Comparison of ENCODE assay signal across 8 mouse cellular contexts in the genomic region with DNA sequence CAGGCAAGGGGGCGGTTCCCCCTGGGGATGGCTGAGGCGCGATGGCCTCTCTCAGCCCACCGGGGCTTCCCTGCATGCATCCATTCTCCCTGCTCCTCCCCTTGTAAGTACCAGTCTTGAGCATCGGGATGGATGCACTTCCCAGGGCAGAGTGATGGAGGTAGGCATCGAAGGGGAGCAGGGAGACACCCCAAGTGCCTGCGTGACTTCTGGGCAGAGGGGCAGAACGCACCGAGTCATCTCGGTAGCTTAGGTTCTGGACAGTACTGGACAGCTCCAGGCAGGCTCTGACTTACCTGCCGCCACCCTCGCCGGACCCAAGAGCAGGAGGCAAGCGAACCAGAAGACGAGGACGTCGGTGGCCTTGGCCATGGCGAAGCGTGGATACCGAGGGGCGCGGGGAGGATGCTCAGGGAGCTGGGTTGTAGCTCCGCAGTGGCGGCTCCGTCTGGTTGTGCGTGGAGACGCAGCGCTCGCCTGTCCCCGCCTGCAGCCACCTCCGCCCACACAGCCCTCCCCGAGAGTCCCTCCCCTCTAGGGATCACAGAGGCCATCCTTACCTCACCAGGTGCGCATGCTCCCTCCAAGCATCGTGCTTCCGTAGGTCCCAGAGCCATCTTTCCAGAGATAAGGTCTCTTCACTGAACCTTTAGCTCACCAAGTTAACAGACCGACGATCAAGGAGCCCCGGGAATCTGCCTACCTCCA. TPM values are rescaled to one million over a fixed set of nuclear protein-coding genes. Genes with fewer than 3 reads are reported as not detected.
DNase-seq lines count a peak whose midpoint lies in the region; ATAC-seq and TF ChIP-seq lines count a peak whose summit lies in the region.

A gene (minus strand): TSS at position 658 of the 708 bp plus-strand sequence.

- WGBS in heart, embryonic 12.5 days, result 1% methylated on average over 38 of the region's 38 CpGs
- under 1% methylated on average over 38 of the region's 38 CpGs for WGBS in forebrain, embryonic 16.5 days
- 3% methylated on average over 32 of the region's 38 CpGs for WGBS in liver, embryonic 14.5 days (ENCODE audit: insufficient replicate concordance)

- peaks cover 13% of the 10 kb centered on the region for H3K4me1 ChIP-seq in heart, embryonic 12.5 days (replicated peaks)
- H3K4me1 ChIP-seq in forebrain, embryonic 16.5 days (replicated peaks; ENCODE audit: control insufficient read depth, insufficient read depth, low read length), result peaks cover 12% of the 10 kb centered on the region
- no peaks in the 10 kb centered on the region for H3K4me1 ChIP-seq in liver, embryonic 14.5 days (replicated peaks; ENCODE audit: control insufficient read depth in 2 of 2, insufficient read depth in 2 of 2, low read length in 1 of 2)

- peak within 1 kb of the TSS; percentile 55 for H3K4me2 ChIP-seq in heart, embryonic 12.5 days
- peak within 1 kb of the TSS; percentile 68 for H3K4me2 ChIP-seq in forebrain, embryonic 16.5 days (ENCODE audit: low read length)
- H3K4me2 ChIP-seq in liver, embryonic 14.5 days (ENCODE audit: low read depth), result peak within 1 kb of the TSS; percentile 25; the same call in 1 of the 2 replicates

- H3K4me3 ChIP-seq in heart, embryonic 12.5 days, result peak within 1 kb of the TSS; percentile 25
- peak within 1 kb of the TSS; percentile 60 for H3K4me3 ChIP-seq in forebrain, embryonic 16.5 days (replicated peaks; ENCODE audit: low read length)
- H3K4me3 ChIP-seq in liver, embryonic 14.5 days (ENCODE audit: insufficient read depth in 1 of 2, low read depth in 2 of 2, low read length in 2 of 2), result no peak within 1 kb of the TSS

- no peak for TF ChIP-seq CTCF in liver, embryonic 14.5 days (IDR thresholded peaks at IDR 0.05; ENCODE audit: low read depth)

- DNase-seq in heart, adult 8-10 months (ENCODE audit: low spot score), result no peak
- peak; percentile 87 for DNase-seq in cerebellum, adult 11 months
- peak; percentile 26 to 54 for DNase-seq in kidney, postnatal 4 days
- DNase-seq in liver, embryonic 14.5 days (ENCODE audit: low read depth in 3 of 3, low spot score in 3 of 3), result no peak
- DNase-seq in right cerebral cortex, postnatal 25 days, result peak; percentile 82

- no peak for TF ChIP-seq EP300 in liver, embryonic 14.5 days (IDR thresholded peaks at IDR 0.05; ENCODE audit: low read depth)

- no peaks in the 10 kb centered on the region for H3K36me3 ChIP-seq in heart, embryonic 12.5 days
- no peaks in the 10 kb centered on the region for H3K36me3 ChIP-seq in forebrain, embryonic 16.5 days (ENCODE audit: control insufficient read depth, insufficient read depth)
- no peaks in the 10 kb centered on the region for H3K36me3 ChIP-seq in liver, embryonic 14.5 days (replicated peaks; ENCODE audit: control insufficient read depth, insufficient read depth, low read depth)

- no peak within 1 kb of the TSS for H3K9ac ChIP-seq in heart, embryonic 12.5 days
- H3K9ac ChIP-seq in forebrain, embryonic 16.5 days (replicated peaks; ENCODE audit: low read depth, low read length), result peak within 1 kb of the TSS; percentile 71
- H3K9ac ChIP-seq in liver, embryonic 14.5 days (replicated peaks), result no peak within 1 kb of the TSS

- peak; percentile 36; the same call in 1 of the 2 replicates for ATAC-seq in heart, embryonic 12.5 days (ENCODE audit: insufficient number of reproducible peaks, low FRiP score)
- peak; percentile 88 for ATAC-seq in forebrain, embryonic 16.5 days
- ATAC-seq in liver, embryonic 14.5 days (ENCODE audit: insufficient read depth), result no peak; the same call in 1 of the 2 replicates
- no peak for ATAC-seq in inflammation-experienced regulatory T-cells, adult 6 months

- no peak within 1 kb of the TSS for H3K27ac ChIP-seq in heart, embryonic 12.5 days (ENCODE audit: poor library complexity, severe bottlenecking)
- H3K27ac ChIP-seq in forebrain, embryonic 16.5 days (ENCODE audit: low read length), result peak within 1 kb of the TSS; percentile 77
- H3K27ac ChIP-seq in liver, embryonic 14.5 days, result no peak within 1 kb of the TSS

- no peaks in the 10 kb centered on the region for H3K9me3 ChIP-seq in heart, embryonic 12.5 days (replicated peaks)
- no peaks in the 10 kb centered on the region for H3K9me3 ChIP-seq in forebrain, embryonic 16.5 days (ENCODE audit: control insufficient read depth, low read length)
- H3K9me3 ChIP-seq in liver, embryonic 14.5 days (ENCODE audit: control insufficient read depth, low read length), result no peaks in the 10 kb centered on the region

- H3K27me3 ChIP-seq in heart, embryonic 12.5 days (replicated peaks), result peaks cover 45% of the 10 kb centered on the region
- no peaks in the 10 kb centered on the region; the same call in 1 of the 2 replicates for H3K27me3 ChIP-seq in forebrain, embryonic 16.5 days (replicated peaks; ENCODE audit: control insufficient read depth, insufficient read depth, low read length)
- H3K27me3 ChIP-seq in liver, embryonic 14.5 days (ENCODE audit: control insufficient read depth, insufficient read depth, low read length), result peaks cover 11% of the 10 kb centered on the region

RNA-seq across cellular contexts. Expression of the gene that starts here (rescaled TPM):
- polyA plus RNA-seq in heart, embryonic 12.5 days (2016; fragmentation: Nextera tagmentation; extraction: Ambion mirVana), result 0.46 and 0.93 TPM in 2 replicates
- total RNA-seq in heart, adult 8-10 months (2022), result under 1 TPM; 0.20 to 0.82 (median 0.45) TPM
- polyA plus RNA-seq in forebrain, embryonic 16.5 days (2015; fragmentation: Nextera tagmentation; extraction: Ambion mirVana), result 124 and 229 TPM in 2 replicates
- 0.20 and 0.28 TPM in 2 replicates for polyA plus RNA-seq in liver, embryonic 14.5 days (2012; rRNA removed)
- 0.10 and 0.19 TPM in 2 replicates for polyA plus RNA-seq in liver, embryonic 14.5 days (2014; fragmentation: Nextera tagmentation; extraction: Ambion mirVana)
- not detected for polyA plus RNA-seq in inflammation-experienced regulatory T-cells, adult 6 months (2017; shearing (Covaris generic))

Comparison
In these comparisons a context has a peak if more than half of its experiments do, and no peak if none do; other contexts are left out.
1. RNA of the gene that starts here (polyA plus RNA-seq): 124 to 229 TPM in forebrain, embryonic 16.5 days; 0.46 to 0.93 TPM in heart, embryonic 12.5 days, 0.10 to 0.28 TPM in liver, embryonic 14.5 days and not detected in inflammation-experienced regulatory T-cells, adult 6 months; every median in the first group is over 10 times any median in the second.
2. Peak in ATAC-seq, H3K4me3 ChIP-seq and H3K4me2 ChIP-seq in heart, embryonic 12.5 days; RNA of the gene not detected or under 1 TPM.
3. DNase-seq: peak in cerebellum, adult 11 months (single experiment), kidney, postnatal 4 days (2 of 2) and right cerebral cortex, postnatal 25 days (single experiment); none in heart, adult 8-10 months (single experiment) and liver, embryonic 14.5 days (0 of 3).
4. Peak in every context shown above with its lines, with median percentiles within 50 percentile points of each other: H3K4me2 ChIP-seq.